Mouse (Mus musculus): ENCODE data around the gene Upf2. TPM values are rescaled to one million over a fixed set of nuclear protein-coding genes. Genes with fewer than 3 reads are reported as not detected.

The Upf2 gene
- polyA plus RNA-seq, 1 experiment from 2014 or later = 7.3 TPM

- DNase-seq (ENCODE audit: low spot score) (no peak), ATAC-seq (replicated peaks; ENCODE audit: low FRiP score, low read depth) (no peak)
- Histone ChIP-seq H3K36me3 (ENCODE audit: insufficient read depth, low read length) (no peaks in the 10 kb centered on the region), H3K27ac (no peak overlapping the region), H3K9me3 (replicated peaks; ENCODE audit: low read length) (no peaks in the 10 kb centered on the region), H3K4me2 (ENCODE audit: low read length) (no peak overlapping the region), H3K4me1 (replicated peaks; ENCODE audit: insufficient read depth, low read length) (no peaks in the 10 kb centered on the region), H3K27me3 (ENCODE audit: insufficient read depth, low read length) (no peaks in the 10 kb centered on the region), H3K9ac (ENCODE audit: low read depth, low read length) (no peak overlapping the region), H3K4me3 (replicated peaks; ENCODE audit: low read depth, low read length) (no peak overlapping the region)
- 55% methylated on average over 4 of the region's 4 CpGs for WGBS
- TF ChIP-seq CTCF (IDR thresholded peaks at IDR 0.05; ENCODE audit: low read depth) = no peak
Measured at GRCm38 (mm10) chr2:5936550-5936949, 14.7 kb upstream of the Upf2 start.

GRCm38 (mm10) chr2:5939319-5939718, 11.9 kb upstream of the Upf2 start:
- no peaks in the 10 kb centered on the region for H3K27me3 ChIP-seq (ENCODE audit: insufficient read depth, low read length)
- DNase-seq (ENCODE audit: low spot score) (no peak), ATAC-seq (replicated peaks; ENCODE audit: low FRiP score, low read depth) (no peak)
- H3K4me1 ChIP-seq (replicated peaks; ENCODE audit: insufficient read depth, low read length) = no peaks in the 10 kb centered on the region
- H3K9me3 ChIP-seq (replicated peaks; ENCODE audit: low read length) = no peaks in the 10 kb centered on the region
- 91% methylated on average over 3 of the region's 3 CpGs for WGBS
- H3K4me3 ChIP-seq (replicated peaks; ENCODE audit: low read depth, low read length) = no peak overlapping the region
- H3K36me3 ChIP-seq (ENCODE audit: insufficient read depth, low read length) = no peaks in the 10 kb centered on the region
- no peak overlapping the region for H3K27ac ChIP-seq
- TF ChIP-seq CTCF (IDR thresholded peaks at IDR 0.05; ENCODE audit: low read depth) = no peak
- no peak overlapping the region for H3K4me2 ChIP-seq (ENCODE audit: low read length)
- no peak overlapping the region for H3K9ac ChIP-seq (ENCODE audit: low read depth, low read length)

DNA sequence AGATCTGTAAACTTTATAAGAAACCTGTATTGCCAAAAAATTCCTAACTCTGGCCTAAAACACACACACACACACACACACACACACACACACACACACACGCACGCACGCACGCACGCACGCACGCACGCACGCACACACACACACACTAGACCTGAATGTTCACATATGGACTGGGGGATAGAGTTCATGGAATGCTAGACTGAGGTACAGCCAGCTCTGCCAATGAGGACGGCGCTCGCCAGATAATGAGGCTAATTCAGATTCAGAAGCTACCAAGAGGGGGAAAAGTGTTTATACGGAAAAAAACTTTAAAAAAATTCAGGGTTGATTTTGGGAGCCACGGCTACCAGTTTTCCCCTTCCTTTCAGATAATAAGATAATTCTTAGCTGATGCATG, 11.4 kb upstream of the Upf2 start:
- DNase-seq (ENCODE audit: low spot score) (no peak), ATAC-seq (replicated peaks; ENCODE audit: low FRiP score, low read depth) (no peak)
- Histone ChIP-seq H3K4me1 (replicated peaks; ENCODE audit: insufficient read depth, low read length) (no peaks in the 10 kb centered on the region), H3K9me3 (replicated peaks; ENCODE audit: low read length) (no peaks in the 10 kb centered on the region), H3K9ac (ENCODE audit: low read depth, low read length) (no peak overlapping the region), H3K27me3 (ENCODE audit: insufficient read depth, low read length) (no peaks in the 10 kb centered on the region), H3K27ac (no peak overlapping the region), H3K4me2 (ENCODE audit: low read length) (no peak overlapping the region), H3K36me3 (ENCODE audit: insufficient read depth, low read length) (no peaks in the 10 kb centered on the region), H3K4me3 (replicated peaks; ENCODE audit: low read depth, low read length) (no peak overlapping the region)
- 91% methylated on average over 14 of the region's 14 CpGs for WGBS
- TF ChIP-seq CTCF (IDR thresholded peaks at IDR 0.05; ENCODE audit: low read depth) = no peak

DNA sequence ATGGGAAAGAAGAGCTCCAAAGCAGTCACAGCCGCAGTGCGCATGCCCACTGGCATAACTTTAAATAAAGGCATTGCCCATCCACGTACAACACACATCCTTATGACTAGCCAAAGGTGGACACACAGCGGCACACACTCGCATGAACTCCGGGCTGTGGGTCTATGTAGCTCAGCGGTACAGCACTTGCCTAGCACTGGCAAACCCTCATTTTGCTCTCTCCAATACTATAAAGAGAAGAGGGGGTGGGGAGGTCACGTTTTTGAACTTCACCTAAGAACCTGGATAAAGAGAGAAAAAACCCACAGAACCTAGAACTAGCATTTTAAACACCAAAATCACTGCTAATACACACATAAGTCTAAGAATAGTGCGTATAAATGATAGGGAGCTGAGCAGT, 10.3 kb upstream of the Upf2 start:
- H3K9me3 ChIP-seq (replicated peaks; ENCODE audit: low read length) = no peaks in the 10 kb centered on the region

GRCm38 (mm10) chr2:5941861-5942415, 9.3 kb upstream of the Upf2 start:
- Histone ChIP-seq H3K4me3 (replicated peaks; ENCODE audit: low read depth, low read length) (peak overlapping the region; percentile 62), H3K4me2 (ENCODE audit: low read length) (peak overlapping the region; percentile 86), H3K9me3 (replicated peaks; ENCODE audit: low read length) (no peaks in the 10 kb centered on the region), H3K27me3 (ENCODE audit: insufficient read depth, low read length) (no peaks in the 10 kb centered on the region), H3K27ac (no peak overlapping the region), H3K4me1 (replicated peaks; ENCODE audit: insufficient read depth, low read length) (no peaks in the 10 kb centered on the region), H3K9ac (ENCODE audit: low read depth, low read length) (peak overlapping the region; percentile 69), H3K36me3 (ENCODE audit: insufficient read depth, low read length) (no peaks in the 10 kb centered on the region)
- TF ChIP-seq CTCF (IDR thresholded peaks at IDR 0.05; ENCODE audit: low read depth) = no peak
- 60% methylated on average over 11 of the region's 11 CpGs for WGBS
- no peak for DNase-seq (ENCODE audit: low spot score)
- ATAC-seq (replicated peaks; ENCODE audit: low FRiP score, low read depth) = no peak; the same call in 1 of the 2 replicates

More for the DNA sequence above, 10.3 kb upstream of the Upf2 start:
- no peaks in the 10 kb centered on the region for H3K4me1 ChIP-seq (replicated peaks; ENCODE audit: insufficient read depth, low read length)
- DNase-seq (ENCODE audit: low spot score) (no peak), ATAC-seq (replicated peaks; ENCODE audit: low FRiP score, low read depth) (no peak)
- no peaks in the 10 kb centered on the region for H3K36me3 ChIP-seq (ENCODE audit: insufficient read depth, low read length)
- no peak overlapping the region for H3K27ac ChIP-seq
- no peak overlapping the region for H3K9ac ChIP-seq (ENCODE audit: low read depth, low read length)
- no peak overlapping the region for H3K4me2 ChIP-seq (ENCODE audit: low read length)
- no peak for TF ChIP-seq CTCF (IDR thresholded peaks at IDR 0.05; ENCODE audit: low read depth)
- 95% methylated on average over 9 of the region's 9 CpGs for WGBS
- H3K27me3 ChIP-seq (ENCODE audit: insufficient read depth, low read length) = no peaks in the 10 kb centered on the region
- H3K4me3 ChIP-seq (replicated peaks; ENCODE audit: low read depth, low read length) = no peak overlapping the region

GRCm38 (mm10) chr2:5942416-5943032, 8.7 kb upstream of the Upf2 start, which contains the start of gene Dhtkd1:
Gene Dhtkd1 (minus strand): TSS chr2:5942792.
- TF ChIP-seq CTCF (IDR thresholded peaks at IDR 0.05; ENCODE audit: low read depth) = peak; percentile 39; the same call in 1 of the 2 replicates

More at GRCm38 (mm10) chr2:5942416-5943032, 8.7 kb upstream of the Upf2 start, which contains the start of gene Dhtkd1:
- peak within 1 kb of the TSS; percentile 69 for H3K9ac ChIP-seq (ENCODE audit: low read depth, low read length)
- H3K4me3 ChIP-seq (replicated peaks; ENCODE audit: low read depth, low read length) = peak within 1 kb of the TSS; percentile 62
- WGBS = under 1% methylated on average over 36 of the region's 36 CpGs
- no peaks in the 10 kb centered on the region for H3K36me3 ChIP-seq (ENCODE audit: insufficient read depth, low read length)
- H3K27ac ChIP-seq = no peak within 1 kb of the TSS
- peak within 1 kb of the TSS; percentile 86 for H3K4me2 ChIP-seq (ENCODE audit: low read length)
- H3K4me1 ChIP-seq (replicated peaks; ENCODE audit: insufficient read depth, low read length) = no peaks in the 10 kb centered on the region
- DNase-seq (ENCODE audit: low spot score) (peak; percentile 77), ATAC-seq (replicated peaks; ENCODE audit: low FRiP score, low read depth) (peak; percentile 92)
- H3K27me3 ChIP-seq (ENCODE audit: insufficient read depth, low read length) = no peaks in the 10 kb centered on the region
- H3K9me3 ChIP-seq (replicated peaks; ENCODE audit: low read length) = no peaks in the 10 kb centered on the region

All from kidney, postnatal 0 days (tissue).